Mouse (Mus musculus) thymus, adult 2 months (tissue): Measurements from ENCODE around the gene Slc26a8.
A peak's percentile ranks its signal among the peaks of the same experiment; 100 is the strongest.

ENCODE experiments used
- CTCF ChIP-seq: fragments of 200-500 bp; IDR thresholded peaks from 2 replicates; pipeline ENCODE4 v1.5.1; 2012; ENCODE audit warnings: mild to moderate bottlenecking, control low read depth, low read length, moderate library complexity, borderline replicate concordance; ENCODE audit not compliant: control insufficient read depth, poor library complexity, insufficient read depth; ENCODE audit errors: extremely low read depth
- POLR2A ChIP-seq: fragments of 200-500 bp; IDR thresholded peaks from 2 replicates; pipeline ENCODE4 v1.6.1; 2012; ENCODE audit warnings: mild to moderate bottlenecking, low read length, control low read depth, moderate library complexity; ENCODE audit not compliant: control insufficient read depth, poor library complexity, insufficient read depth; ENCODE audit errors: extremely low read depth

- no peak for TF ChIP-seq CTCF
- 0 out of 2 replicates have a peak, but pooled peaks have one; percentile 35 for TF ChIP-seq POLR2A
These were observed 2.3 kb upstream of the Slc26a8 start for GRCm38 (mm10) chr17:28692341-28692710.
